Mouse (Mus musculus) kidney, adult 2 months (tissue): ENCODE measurements around the gene Zfp637.

Source experiments
- CTCF ChIP-seq: fragments of 200-500 bp; conservative IDR thresholded peaks from 2 replicates; pipeline ENCODE4 v1.5.1; 2011; ENCODE audit warnings: low read depth, mild to moderate bottlenecking, control low read depth, low read length, moderate library complexity, mixed read lengths; ENCODE audit not compliant: insufficient read depth, insufficient read length
- POLR2A ChIP-seq: fragments of 200-500 bp; IDR thresholded peaks from one replicate; pipeline ENCODE4 v1.6.1; 2011; ENCODE audit warnings: low read depth, low read length, control low read depth

GRCm38 (mm10) chr6:117890257-117890656, 49.3 kb downstream of the Zfp637 start:
- TF ChIP-seq POLR2A (no peak), CTCF (no peak)
